Mouse (Mus musculus) midbrain, postnatal 0 days (tissue): ENCODE results near the gene Btnl2. TPM values are rescaled to one million over a fixed set of nuclear protein-coding genes. Genes with fewer than 3 reads are reported as not detected.
"Not testable (repeated sequence)": the region's sequence is repeated elsewhere in the genome, so short reads cannot be mapped to it uniquely, and the experiment has no call there.

ENCODE experiments used
- ATAC-seq: fragments of 200-750 bp; cut with Nextera tagmentation; 2 replicates; pipeline ENCODE4 v1.8.0; 2017; ENCODE audit warnings: moderate number of reproducible peaks, mild to moderate bottlenecking, moderate TSS enrichment, moderate library complexity; ENCODE audit not compliant: low FRiP score
- DNase-seq: peaks from one replicate; pipeline ENCODE4 v3.0.0-alpha.2; 2015; ENCODE audit warnings: low spot score
- H3K27ac ChIP-seq: fragments of 300-500 bp; sonication (generic); 2 replicates; pipeline ENCODE4 v1.5.1; 2014; ENCODE audit warnings: low read depth, mild to moderate bottlenecking, low read length, mixed read lengths
- H3K27me3 ChIP-seq: fragments of 300-500 bp; sonication (generic); 2 replicates; pipeline ENCODE4 v1.6.1; 2014; ENCODE audit warnings: low read length, control low read depth, mixed read lengths; ENCODE audit not compliant: insufficient read depth
- H3K36me3 ChIP-seq: fragments of 300-500 bp; sonication (generic); 2 replicates; pipeline ENCODE4 v1.6.1; 2014; ENCODE audit warnings: low read length, control low read depth, mixed read lengths; ENCODE audit not compliant: insufficient read depth
- H3K4me1 ChIP-seq: fragments of 300-500 bp; sonication (generic); 2 replicates; pipeline ENCODE4 v1.6.1; 2014; ENCODE audit warnings: mild to moderate bottlenecking, control low read depth, antibody characterized with exemption, low read length, mixed read lengths; ENCODE audit not compliant: insufficient read depth
- H3K4me2 ChIP-seq: fragments of 300-500 bp; sonication (generic); 2 replicates; pipeline ENCODE4 v1.6.1; 2014; ENCODE audit warnings: low read depth, mild to moderate bottlenecking, low read length, mixed read lengths; ENCODE audit not compliant: poor library complexity, severe bottlenecking
- H3K4me3 ChIP-seq: fragments of 300-500 bp; sonication (generic); 2 replicates; pipeline ENCODE4 v1.5.1; 2014; ENCODE audit warnings: low read depth, mild to moderate bottlenecking, low read length, moderate library complexity
- H3K9ac ChIP-seq: fragments of 300-500 bp; sonication (generic); replicated peaks from 2 replicates; pipeline ENCODE4 v1.6.1; 2014; ENCODE audit warnings: mild to moderate bottlenecking, low read length, moderate library complexity, mixed read lengths; ENCODE audit not compliant: poor library complexity, severe bottlenecking
- H3K9me3 ChIP-seq: fragments of 300-500 bp; sonication (generic); 2 replicates; pipeline ENCODE4 v1.6.1; 2016; ENCODE audit warnings: low read length, control low read depth
- CTCF ChIP-seq: IDR thresholded peaks from 2 replicates; pipeline ENCODE4 v1.5.1; 2016; ENCODE audit warnings: antibody characterized with exemption, mild to moderate bottlenecking
- WGBS: fragments of 180-500 bp; shearing (Covaris S2); extraction: QIAGEN DNeasy Blood & Tissue Kit; methylation state at CpG from one replicate; pipeline ENCODE4 v1.1.7; 2014; 5-methylcytosine and 5-hydroxymethylcytosine counted together
- polyA plus RNA-seq: library from polyadenylated mRNA; unstranded; fragments of >200 nt; fragmentation: Nextera tagmentation; extraction: Ambion mirVana; gene quantifications from 2 replicates; pipeline ENCODE4 v1.2.1, GENCODE M21; 2015
- total RNA-seq: library from RNA; depleted of rRNA; stranded (reverse); fragments of >200 nt; gene quantifications from 2 replicates; pipeline ENCODE4 v1.2.3, GENCODE M21; 2014

Btnl2 gene
- total and polyA plus RNA-seq, 2 experiments from 2014 or later: not detected

DNA sequence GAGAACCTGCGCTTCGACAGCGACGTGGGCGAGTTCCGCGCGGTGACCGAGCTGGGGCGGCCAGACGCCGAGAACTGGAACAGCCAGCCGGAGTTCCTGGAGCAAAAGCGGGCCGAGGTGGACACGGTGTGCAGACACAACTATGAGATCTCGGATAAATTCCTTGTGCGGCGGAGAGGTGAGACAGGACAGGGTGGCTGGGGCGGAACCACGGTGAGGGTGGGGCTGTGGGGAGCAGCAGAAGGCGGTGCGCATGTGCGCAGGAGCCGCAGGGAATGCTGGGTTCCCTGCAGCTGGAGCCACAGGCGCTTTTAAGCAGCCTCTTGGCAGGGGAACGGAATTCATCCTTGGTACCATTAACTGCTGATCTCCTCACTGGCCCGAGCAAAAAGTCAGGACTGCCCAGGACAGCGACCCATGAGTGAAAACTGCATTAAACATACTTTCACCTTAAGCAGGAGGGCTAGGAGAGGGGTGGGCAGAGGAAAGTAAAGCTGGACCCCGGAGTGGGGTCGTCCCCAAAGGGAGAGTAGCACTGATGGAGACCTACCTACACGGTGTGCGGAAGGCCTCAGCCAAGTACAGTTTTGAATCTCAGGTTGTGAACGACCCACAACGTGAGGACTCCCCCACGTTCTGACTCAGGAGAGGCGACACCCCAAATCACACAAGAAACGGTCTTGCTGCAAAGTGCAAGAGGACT, 44.8 kb upstream of the Btnl2 start:
- Histone ChIP-seq H3K4me3 (peak overlapping the region; percentile 48), H3K4me2 (peak overlapping the region; percentile 63), H3K9ac (peak overlapping the region; percentile 70), H3K9me3 (no peaks in the 10 kb centered on the region), H3K27ac (peak overlapping the region; percentile 68), H3K27me3 (no peaks in the 10 kb centered on the region), H3K4me1 (no peaks in the 10 kb centered on the region; the same call in 1 of the 2 replicates), H3K36me3 (no peaks in the 10 kb centered on the region)
- WGBS: 28% methylated on average over 38 of the region's 38 CpGs
- ATAC-seq (peak; percentile 72), DNase-seq (peak; percentile 69)
- no peak for TF ChIP-seq CTCF

GRCm38 (mm10) chr17:34310526-34310925, 44.1 kb upstream of the Btnl2 start:
- not testable (repeated sequence) for H3K27me3 ChIP-seq, H3K4me1 ChIP-seq, ATAC-seq, H3K9ac ChIP-seq, H3K27ac ChIP-seq, H3K9me3 ChIP-seq, H3K4me2 ChIP-seq, H3K4me3 ChIP-seq, DNase-seq, H3K36me3 ChIP-seq
- 82% methylated on average over 3 of the region's 3 CpGs for whole genome bisulfite sequencing

- H3K4me3 ChIP-seq: no peak overlapping the region
Measured at GRCm38 (mm10) chr17:34312185-34312584, 42.4 kb upstream of the Btnl2 start.

DNA sequence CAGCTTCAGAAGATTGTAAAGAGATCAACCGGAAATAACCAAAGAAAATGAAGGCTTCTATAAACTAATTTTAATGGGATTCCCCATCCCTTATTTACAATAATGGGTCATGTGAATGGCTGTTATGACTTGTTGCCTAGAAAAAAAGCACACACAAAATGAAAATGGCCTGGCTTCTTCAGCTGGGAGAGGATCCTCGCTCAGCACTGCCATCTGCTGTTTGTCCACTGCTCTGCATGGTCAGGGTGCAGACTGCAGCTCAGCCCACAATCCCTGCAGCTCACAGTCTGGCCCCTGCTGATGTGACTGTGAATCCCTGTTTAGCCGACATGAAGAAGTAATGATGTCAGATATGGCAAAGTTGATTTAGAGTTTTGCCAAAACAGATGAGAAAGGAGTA, 41.2 kb upstream of the Btnl2 start:
- no peaks in the 10 kb centered on the region for H3K9me3 ChIP-seq
- no peak overlapping the region for H3K4me2 ChIP-seq
- no peak overlapping the region for H3K9ac ChIP-seq
- DNase-seq: peak; percentile 76
- no peak overlapping the region for H3K4me3 ChIP-seq
- H3K4me1 ChIP-seq: no peaks in the 10 kb centered on the region; the same call in 1 of the 2 replicates
- peak; percentile 62 for ATAC-seq
- no peak overlapping the region for H3K27ac ChIP-seq
- 42% methylated on average over 3 of the region's 3 CpGs for WGBS
- no peaks in the 10 kb centered on the region for H3K36me3 ChIP-seq
- H3K27me3 ChIP-seq: no peaks in the 10 kb centered on the region
- TF ChIP-seq CTCF: peak; percentile 96

More at GRCm38 (mm10) chr17:34312185-34312584, 42.4 kb upstream of the Btnl2 start:
- Histone ChIP-seq H3K27ac (no peak overlapping the region), H3K4me1 (no peaks in the 10 kb centered on the region; the same call in 1 of the 2 replicates), H3K9me3 (no peaks in the 10 kb centered on the region), H3K9ac (no peak overlapping the region), H3K36me3 (no peaks in the 10 kb centered on the region), H3K27me3 (no peaks in the 10 kb centered on the region), H3K4me2 (no peak overlapping the region)
- ATAC-seq: no peak
- DNase-seq: no peak
- TF ChIP-seq CTCF: no peak
- WGBS: 91% methylated on average over 1 of the region's 1 CpGs

DNA sequence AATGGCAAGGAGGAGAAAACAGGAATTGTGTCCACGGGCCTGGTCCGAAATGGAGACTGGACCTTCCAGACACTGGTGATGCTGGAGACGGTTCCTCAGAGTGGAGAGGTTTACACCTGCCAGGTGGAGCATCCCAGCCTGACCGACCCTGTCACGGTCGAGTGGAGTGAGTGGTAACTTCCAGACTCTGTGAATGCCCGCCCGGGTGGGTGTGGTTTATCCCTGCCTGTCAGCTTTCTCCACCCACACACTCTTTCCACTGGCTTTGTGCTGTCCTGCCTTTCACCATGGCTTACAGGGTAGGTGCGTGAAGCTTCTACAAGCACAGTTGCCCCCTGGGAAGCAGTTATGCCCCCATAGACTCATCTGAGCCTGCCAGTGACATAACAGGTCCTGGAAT, 40.3 kb upstream of the Btnl2 start:
- no peak overlapping the region for H3K4me3 ChIP-seq
- no peaks in the 10 kb centered on the region for H3K9me3 ChIP-seq
- 63% methylated on average over 9 of the region's 9 CpGs for WGBS
- no peak overlapping the region for H3K27ac ChIP-seq
- no peaks in the 10 kb centered on the region; the same call in 1 of the 2 replicates for H3K4me1 ChIP-seq
- no peak overlapping the region for H3K4me2 ChIP-seq
- no peaks in the 10 kb centered on the region for H3K36me3 ChIP-seq
- no peak overlapping the region for H3K9ac ChIP-seq
- ATAC-seq: no peak
- H3K27me3 ChIP-seq: no peaks in the 10 kb centered on the region
- DNase-seq: no peak
- no peak for TF ChIP-seq CTCF

GRCm38 (mm10) chr17:34315512-34315911, 39.1 kb upstream of the Btnl2 start:
- no peak for TF ChIP-seq CTCF
- WGBS: 78% methylated on average over 1 of the region's 1 CpGs
- no peak for ATAC-seq

More at GRCm38 (mm10) chr17:34315512-34315911, 39.1 kb upstream of the Btnl2 start:
- no peaks in the 10 kb centered on the region for H3K36me3 ChIP-seq
- H3K27me3 ChIP-seq: no peaks in the 10 kb centered on the region
- no peak for DNase-seq
- H3K27ac ChIP-seq: no peak overlapping the region
- H3K9ac ChIP-seq: no peak overlapping the region
- no peaks in the 10 kb centered on the region for H3K9me3 ChIP-seq
- no peaks in the 10 kb centered on the region for H3K4me1 ChIP-seq
- H3K4me2 ChIP-seq: no peak overlapping the region
- H3K4me3 ChIP-seq: no peak overlapping the region
